Mouse (Mus musculus): ENCODE results near the gene Gm17622. TPM values are rescaled to one million over a fixed set of nuclear protein-coding genes. Genes with fewer than 3 reads are reported as not detected.

The Gm17622 gene
- polyA plus RNA-seq, 1 experiment, result not detected

DNA sequence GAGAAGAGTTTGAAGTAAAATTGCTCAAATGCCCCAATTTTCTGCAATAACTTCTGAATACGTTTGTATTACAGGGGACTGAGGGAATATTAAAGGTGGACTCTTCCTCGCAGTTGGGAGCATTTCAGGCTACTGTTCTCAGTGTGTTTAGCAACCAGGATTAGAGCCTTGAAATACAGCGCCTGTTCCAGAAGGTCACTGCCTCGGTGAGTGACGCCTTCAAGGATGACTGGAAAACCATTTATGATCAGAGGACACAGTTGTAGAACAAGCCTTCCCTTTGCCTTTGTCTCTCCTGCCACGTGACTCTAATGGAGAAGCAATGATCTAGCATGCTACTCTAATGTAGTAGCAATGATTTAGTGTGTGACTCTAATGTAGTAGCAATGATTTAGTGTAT is 2.6 kb upstream of the Gm17622 start:
- TF ChIP-seq CTCF (IDR thresholded peaks at IDR 0.05; ENCODE audit: control insufficient read depth, insufficient read depth, insufficient read length) (no peak), FOSL1 (IDR thresholded peaks at IDR 0.05; ENCODE audit: insufficient read depth, low read length, poor library complexity, severe bottlenecking) (no peak), MYOG (IDR thresholded peaks at IDR 0.05; ENCODE audit: control insufficient read depth, extremely low read depth, insufficient read length) (no peak), USF1 (IDR thresholded peaks at IDR 0.05; ENCODE audit: low read depth) (no peak), MAX (IDR thresholded peaks at IDR 0.05) (no peak), CEBPB (IDR thresholded peaks at IDR 0.05; ENCODE audit: low read depth) (no peak), MYOD1 (IDR thresholded peaks at IDR 0.05; ENCODE audit: control insufficient read depth, insufficient read length, low read depth) (no peak)
- Histone ChIP-seq H3K4me3 (ENCODE audit: insufficient read depth, poor library complexity, severe bottlenecking) (no peak overlapping the region), H3K79me3 (ENCODE audit: low read depth) (no peaks in the 10 kb centered on the region), H3K36me3 (ENCODE audit: control insufficient read depth, insufficient read depth) (peaks cover 56% of the 10 kb centered on the region), H3ac (ENCODE audit: control insufficient read depth, insufficient read length, low read depth) (no peak overlapping the region), H3K27me3 (ENCODE audit: control insufficient read depth, insufficient read depth, insufficient read length) (no peaks in the 10 kb centered on the region), H3K79me2 (ENCODE audit: control insufficient read depth, insufficient read depth) (no peaks in the 10 kb centered on the region)

DNA sequence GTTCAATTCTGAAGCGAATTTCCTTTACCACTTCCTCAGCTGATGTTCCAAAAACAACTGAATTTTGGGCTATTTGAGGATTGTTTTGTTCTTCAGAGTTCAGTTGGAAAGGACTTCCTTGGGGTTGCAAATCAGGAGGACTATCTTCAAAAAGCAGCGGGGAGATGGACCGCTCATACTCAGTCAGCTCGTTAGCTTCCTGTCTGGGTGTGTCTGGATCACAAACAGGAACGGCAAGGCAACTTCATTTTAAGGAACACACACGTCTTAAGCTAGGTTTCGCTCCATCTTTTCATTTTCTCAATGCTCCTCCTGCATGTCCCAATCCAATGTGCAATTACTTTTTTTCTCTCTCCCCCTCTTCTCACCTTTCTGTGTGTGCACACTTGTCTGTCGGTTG is 6.1 kb downstream of the Gm17622 start:
- no peak overlapping the region for H3K4me3 ChIP-seq (ENCODE audit: insufficient read depth, poor library complexity, severe bottlenecking)
- TF ChIP-seq CTCF (IDR thresholded peaks at IDR 0.05; ENCODE audit: control insufficient read depth, insufficient read depth, insufficient read length) (no peak), CEBPB (IDR thresholded peaks at IDR 0.05; ENCODE audit: low read depth) (no peak), MYOG (IDR thresholded peaks at IDR 0.05; ENCODE audit: control insufficient read depth, extremely low read depth, insufficient read length) (no peak), FOSL1 (IDR thresholded peaks at IDR 0.05; ENCODE audit: insufficient read depth, low read length, poor library complexity, severe bottlenecking) (no peak), MAX (IDR thresholded peaks at IDR 0.05) (no peak), USF1 (IDR thresholded peaks at IDR 0.05; ENCODE audit: low read depth) (no peak), MYOD1 (IDR thresholded peaks at IDR 0.05; ENCODE audit: control insufficient read depth, insufficient read length, low read depth) (no peak)
- peaks cover 45% of the 10 kb centered on the region for H3K36me3 ChIP-seq (ENCODE audit: control insufficient read depth, insufficient read depth)
- H3K79me2 ChIP-seq (ENCODE audit: control insufficient read depth, insufficient read depth), result no peaks in the 10 kb centered on the region
- H3K27me3 ChIP-seq (ENCODE audit: control insufficient read depth, insufficient read depth, insufficient read length), result no peaks in the 10 kb centered on the region
- H3K79me3 ChIP-seq (ENCODE audit: low read depth), result no peaks in the 10 kb centered on the region
- H3ac ChIP-seq (ENCODE audit: control insufficient read depth, insufficient read length, low read depth), result no peak overlapping the region

DNA sequence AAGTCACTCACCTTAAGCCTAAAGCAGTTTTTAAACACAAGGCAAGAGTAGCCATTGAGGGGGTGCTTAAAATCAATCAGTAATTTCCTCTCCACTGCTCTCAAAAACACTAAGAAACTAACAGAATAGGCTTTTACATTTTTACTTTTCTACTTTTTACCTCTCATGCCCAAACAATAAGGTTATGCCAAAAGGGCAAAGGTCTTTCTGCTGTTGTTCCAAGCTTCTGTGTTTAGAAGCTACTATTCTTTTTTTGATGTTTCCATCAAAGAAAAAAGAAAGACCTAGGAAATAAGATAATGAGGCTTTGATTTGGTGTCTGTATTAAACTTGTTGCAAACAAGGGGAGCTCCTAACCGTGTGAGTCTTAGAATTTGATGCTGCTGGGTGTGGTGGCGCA is 9.4 kb downstream of the Gm17622 start:
- Histone ChIP-seq H3K36me3 (ENCODE audit: control insufficient read depth, insufficient read depth) (peaks cover 43% of the 10 kb centered on the region), H3K79me3 (ENCODE audit: low read depth) (no peaks in the 10 kb centered on the region), H3K27me3 (ENCODE audit: control insufficient read depth, insufficient read depth, insufficient read length) (no peaks in the 10 kb centered on the region), H3K4me3 (ENCODE audit: insufficient read depth, poor library complexity, severe bottlenecking) (no peak overlapping the region), H3ac (ENCODE audit: control insufficient read depth, insufficient read length, low read depth) (no peak overlapping the region), H3K79me2 (ENCODE audit: control insufficient read depth, insufficient read depth) (no peaks in the 10 kb centered on the region)
- no peak for TF ChIP-seq CEBPB (IDR thresholded peaks at IDR 0.05; ENCODE audit: low read depth)
- TF ChIP-seq FOSL1 (IDR thresholded peaks at IDR 0.05; ENCODE audit: insufficient read depth, low read length, poor library complexity, severe bottlenecking), result no peak
- no peak for TF ChIP-seq MYOD1 (IDR thresholded peaks at IDR 0.05; ENCODE audit: control insufficient read depth, insufficient read length, low read depth)
- TF ChIP-seq MAX (IDR thresholded peaks at IDR 0.05), result no peak
- TF ChIP-seq CTCF (IDR thresholded peaks at IDR 0.05; ENCODE audit: control insufficient read depth, insufficient read depth, insufficient read length), result no peak

DNA sequence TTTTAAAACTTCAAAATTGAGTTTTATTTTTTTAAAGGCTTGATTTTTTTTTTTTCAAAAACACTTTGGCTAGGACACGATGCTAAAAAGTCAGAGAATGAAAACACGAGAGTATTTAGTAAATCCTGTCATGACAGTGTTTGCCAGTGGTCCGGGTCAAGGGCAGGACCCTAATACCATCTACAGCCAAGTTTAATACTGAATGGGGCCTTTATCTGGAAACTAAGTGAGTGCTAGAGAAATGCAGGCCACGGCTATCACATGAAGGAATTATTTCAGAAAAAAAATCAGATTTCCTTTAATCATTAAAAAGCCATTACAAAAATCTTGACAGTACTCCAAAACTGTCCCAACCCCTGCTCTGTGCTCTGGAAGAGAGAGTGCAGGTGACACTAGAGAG is 15.1 kb downstream of the Gm17622 start:
- H3K79me2 ChIP-seq (ENCODE audit: control insufficient read depth, insufficient read depth), result peaks cover 20% of the 10 kb centered on the region
- no peak for TF ChIP-seq MYOD1 (IDR thresholded peaks at IDR 0.05; ENCODE audit: control insufficient read depth, insufficient read length, low read depth)
- no peak for TF ChIP-seq MAX (IDR thresholded peaks at IDR 0.05)
- TF ChIP-seq MYOG (IDR thresholded peaks at IDR 0.05; ENCODE audit: control insufficient read depth, extremely low read depth, insufficient read length), result no peak
- TF ChIP-seq FOSL1 (IDR thresholded peaks at IDR 0.05; ENCODE audit: insufficient read depth, low read length, poor library complexity, severe bottlenecking), result no peak
- TF ChIP-seq CEBPB (IDR thresholded peaks at IDR 0.05; ENCODE audit: low read depth), result no peak
- no peak for TF ChIP-seq USF1 (IDR thresholded peaks at IDR 0.05; ENCODE audit: low read depth)
- TF ChIP-seq CTCF (IDR thresholded peaks at IDR 0.05; ENCODE audit: control insufficient read depth, insufficient read depth, insufficient read length), result no peak
- H3K36me3 ChIP-seq (ENCODE audit: control insufficient read depth, insufficient read depth), result peaks cover 34% of the 10 kb centered on the region

DNA sequence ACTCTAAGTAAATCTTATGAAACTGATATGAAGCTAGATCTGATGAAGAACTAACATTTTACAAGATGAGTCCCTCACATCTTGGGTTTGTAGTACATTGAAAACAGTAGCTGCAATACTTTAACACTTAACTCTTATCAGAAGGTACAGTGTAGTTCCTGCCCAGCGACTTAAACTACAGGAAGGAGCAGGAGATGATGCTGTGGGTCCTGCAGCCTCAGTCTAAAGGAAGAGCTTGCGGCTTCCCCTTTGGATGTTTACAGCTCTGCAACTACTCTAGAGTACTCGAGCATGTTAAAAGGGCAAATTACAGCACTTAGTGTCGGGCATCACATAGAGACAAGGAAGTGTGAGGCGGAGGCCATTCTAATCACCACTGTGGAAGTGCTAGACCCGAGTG is 15.8 kb downstream of the Gm17622 start:
- TF ChIP-seq MAX (IDR thresholded peaks at IDR 0.05) (no peak), CTCF (IDR thresholded peaks at IDR 0.05; ENCODE audit: control insufficient read depth, insufficient read depth, insufficient read length) (no peak), FOSL1 (IDR thresholded peaks at IDR 0.05; ENCODE audit: insufficient read depth, low read length, poor library complexity, severe bottlenecking) (no peak), USF1 (IDR thresholded peaks at IDR 0.05; ENCODE audit: low read depth) (no peak), CEBPB (IDR thresholded peaks at IDR 0.05; ENCODE audit: low read depth) (no peak), MYOG (IDR thresholded peaks at IDR 0.05; ENCODE audit: control insufficient read depth, extremely low read depth, insufficient read length) (no peak), MYOD1 (IDR thresholded peaks at IDR 0.05; ENCODE audit: control insufficient read depth, insufficient read length, low read depth) (no peak)
- H3K79me3 ChIP-seq (ENCODE audit: low read depth), result peaks cover 7% of the 10 kb centered on the region
- no peak overlapping the region for H3K4me3 ChIP-seq (ENCODE audit: insufficient read depth, poor library complexity, severe bottlenecking)
- no peaks in the 10 kb centered on the region for H3K27me3 ChIP-seq (ENCODE audit: control insufficient read depth, insufficient read depth, insufficient read length)
- H3K36me3 ChIP-seq (ENCODE audit: control insufficient read depth, insufficient read depth), result peaks cover 27% of the 10 kb centered on the region
- H3ac ChIP-seq (ENCODE audit: control insufficient read depth, insufficient read length, low read depth), result no peak overlapping the region
- H3K79me2 ChIP-seq (ENCODE audit: control insufficient read depth, insufficient read depth), result peaks cover 20% of the 10 kb centered on the region

More for the DNA sequence above, 15.1 kb downstream of the Gm17622 start:
- no peak overlapping the region for H3ac ChIP-seq (ENCODE audit: control insufficient read depth, insufficient read length, low read depth)
- H3K27me3 ChIP-seq (ENCODE audit: control insufficient read depth, insufficient read depth, insufficient read length), result no peaks in the 10 kb centered on the region
- H3K4me3 ChIP-seq (ENCODE audit: insufficient read depth, poor library complexity, severe bottlenecking), result no peak overlapping the region
- peaks cover 7% of the 10 kb centered on the region for H3K79me3 ChIP-seq (ENCODE audit: low read depth)

DNA sequence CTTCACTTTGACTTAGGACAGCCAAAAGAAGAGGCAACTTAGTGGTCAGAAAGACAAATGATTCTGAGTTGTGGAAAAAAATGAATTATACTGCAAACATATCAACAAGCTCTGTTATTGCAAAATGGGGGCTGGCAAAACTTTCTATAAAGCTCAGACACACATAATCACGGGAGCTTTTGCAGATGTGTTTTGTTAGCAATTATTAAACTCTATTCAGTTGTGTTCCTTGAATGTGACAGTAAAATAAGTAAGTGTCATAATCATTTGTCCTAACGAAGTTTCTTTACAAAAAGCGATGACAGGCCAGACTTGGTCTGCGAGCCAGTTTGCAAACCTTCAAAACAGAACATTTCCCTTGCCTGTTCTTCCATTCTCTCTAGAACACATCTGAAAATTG is 17.0 kb downstream of the Gm17622 start:
- peaks cover 7% of the 10 kb centered on the region for H3K79me3 ChIP-seq (ENCODE audit: low read depth)
- TF ChIP-seq MAX (IDR thresholded peaks at IDR 0.05) (no peak), MYOD1 (IDR thresholded peaks at IDR 0.05; ENCODE audit: control insufficient read depth, insufficient read length, low read depth) (no peak), CEBPB (IDR thresholded peaks at IDR 0.05; ENCODE audit: low read depth) (no peak), FOSL1 (IDR thresholded peaks at IDR 0.05; ENCODE audit: insufficient read depth, low read length, poor library complexity, severe bottlenecking) (no peak), CTCF (IDR thresholded peaks at IDR 0.05; ENCODE audit: control insufficient read depth, insufficient read depth, insufficient read length) (no peak), MYOG (IDR thresholded peaks at IDR 0.05; ENCODE audit: control insufficient read depth, extremely low read depth, insufficient read length) (no peak)
- H3K27me3 ChIP-seq (ENCODE audit: control insufficient read depth, insufficient read depth, insufficient read length), result no peaks in the 10 kb centered on the region
- H3ac ChIP-seq (ENCODE audit: control insufficient read depth, insufficient read length, low read depth), result no peak overlapping the region
- H3K4me3 ChIP-seq (ENCODE audit: insufficient read depth, poor library complexity, severe bottlenecking), result no peak overlapping the region
- peaks cover 25% of the 10 kb centered on the region for H3K36me3 ChIP-seq (ENCODE audit: control insufficient read depth, insufficient read depth)
- H3K79me2 ChIP-seq (ENCODE audit: control insufficient read depth, insufficient read depth), result peaks cover 20% of the 10 kb centered on the region

All from C2C12 (cell line).